Mouse (Mus musculus): ENCODE measurements at regions not wholly inside any gene's neighbourhood (a gene's known extent, or its start where the extent isn't known, plus 50 kb on each side); places are given as distances from the start of the nearest gene placed in this dataset.

GRCm38 (mm10) chr8:44512876-44513275 lies 422.4 kb upstream of the Fat1 start:
- DNase-seq (ENCODE audit: low spot score) = no peak

- peak; percentile 6 for DNase-seq (ENCODE audit: low spot score)
Observed at GRCm38 (mm10) chr8:44525915-44526314, 409.3 kb upstream of the Fat1 start.

GRCm38 (mm10) chr8:44529696-44530095 lies 405.6 kb upstream of the Fat1 start:
- no peak for DNase-seq (ENCODE audit: low spot score)

GRCm38 (mm10) chr8:44548885-44549284 lies 386.4 kb upstream of the Fat1 start:
- DNase-seq (ENCODE audit: low spot score) = no peak

- DNase-seq (ENCODE audit: low spot score) = no peak
Observed at GRCm38 (mm10) chr8:44559161-44559560, 376.1 kb upstream of the Fat1 start.

- DNase-seq (ENCODE audit: low spot score) = no peak
Observed at GRCm38 (mm10) chr8:44576314-44576858, 358.9 kb upstream of the Fat1 start.

- no peak for DNase-seq (ENCODE audit: low spot score)
Observed at GRCm38 (mm10) chr8:44576993-44577392, 358.3 kb upstream of the Fat1 start.
